Mouse (Mus musculus) kidney, postnatal 14 days (tissue): ENCODE measurements around the gene Gcnt2.

Experiments
- DNase-seq: peaks from one replicate; pipeline ENCODE4 v3.0.0; 2022; ENCODE audit warnings: mixed read lengths

Gcnt2 gene

DNA sequence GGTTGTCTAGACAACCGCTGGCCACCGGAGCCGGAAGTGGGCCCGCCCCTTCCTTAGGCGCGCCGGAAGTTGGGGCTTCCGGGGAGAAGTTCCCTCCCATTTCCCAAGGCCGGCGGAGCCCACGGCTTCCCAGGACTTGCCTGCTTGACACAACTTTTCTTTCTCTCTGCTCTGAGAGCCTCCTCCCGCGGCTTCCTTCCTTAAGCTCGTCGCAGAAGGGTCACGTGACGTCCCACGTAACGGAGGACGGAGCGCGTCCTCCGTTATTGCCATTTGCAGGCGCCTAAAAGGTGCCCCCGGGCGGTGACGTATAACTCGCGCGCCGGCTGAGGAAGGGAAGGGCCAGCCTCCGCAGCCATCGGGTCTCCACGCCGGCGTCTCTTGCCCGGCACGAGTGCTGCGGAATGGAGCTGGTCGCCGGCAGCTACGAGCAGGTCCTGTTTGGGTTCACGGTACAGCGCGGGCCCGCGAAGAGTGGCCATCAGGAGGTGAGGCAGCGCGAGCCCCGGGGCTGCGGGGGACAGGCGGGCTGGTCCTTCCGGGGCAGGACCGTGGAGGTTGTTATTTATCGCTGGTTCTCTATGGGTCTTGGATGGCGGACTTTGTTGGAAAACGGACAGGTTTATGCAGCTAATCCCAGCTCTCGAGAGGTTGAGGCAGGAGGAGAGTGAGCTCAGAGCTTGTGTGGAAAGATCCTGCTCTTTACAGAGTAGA lies 141.5 kb downstream of the Gcnt2 start, which contains the start of gene Pak1ip1:
TSS of gene Pak1ip1 (plus strand) at position 98 of the 714 bp plus-strand sequence.
- peak; percentile 93 for DNase-seq

DNA sequence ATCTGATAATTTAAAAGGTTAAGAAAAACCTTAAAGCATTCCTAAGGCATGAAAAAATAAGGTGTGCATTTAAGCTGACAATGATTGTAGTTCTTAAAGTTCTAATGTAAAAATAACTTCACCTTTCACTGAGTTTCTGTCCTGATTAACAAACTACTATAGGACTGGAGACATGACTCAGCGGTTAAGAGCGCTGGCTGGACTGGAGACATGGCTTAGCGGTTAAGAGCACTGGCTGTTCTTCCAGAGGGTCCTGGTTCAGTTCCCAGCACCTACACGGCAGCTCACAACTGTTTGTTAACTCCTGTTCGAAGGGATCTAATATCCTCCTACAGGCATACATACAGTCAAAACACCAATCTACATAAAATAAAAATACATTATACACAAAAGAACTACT lies 142.4 kb downstream of the Gcnt2 start:
- no peak for DNase-seq

GRCm38 (mm10) chr13:41006244-41006643 lies 146.7 kb downstream of the Gcnt2 start:
- no peak for DNase-seq

GRCm38 (mm10) chr13:41008271-41008670 lies 148.7 kb downstream of the Gcnt2 start:
- no peak for DNase-seq

GRCm38 (mm10) chr13:41008946-41009345 lies 149.4 kb downstream of the Gcnt2 start:
- DNase-seq, result no peak
